Mouse (Mus musculus): Measurements from ENCODE around the gene Lpin2.

DNA sequence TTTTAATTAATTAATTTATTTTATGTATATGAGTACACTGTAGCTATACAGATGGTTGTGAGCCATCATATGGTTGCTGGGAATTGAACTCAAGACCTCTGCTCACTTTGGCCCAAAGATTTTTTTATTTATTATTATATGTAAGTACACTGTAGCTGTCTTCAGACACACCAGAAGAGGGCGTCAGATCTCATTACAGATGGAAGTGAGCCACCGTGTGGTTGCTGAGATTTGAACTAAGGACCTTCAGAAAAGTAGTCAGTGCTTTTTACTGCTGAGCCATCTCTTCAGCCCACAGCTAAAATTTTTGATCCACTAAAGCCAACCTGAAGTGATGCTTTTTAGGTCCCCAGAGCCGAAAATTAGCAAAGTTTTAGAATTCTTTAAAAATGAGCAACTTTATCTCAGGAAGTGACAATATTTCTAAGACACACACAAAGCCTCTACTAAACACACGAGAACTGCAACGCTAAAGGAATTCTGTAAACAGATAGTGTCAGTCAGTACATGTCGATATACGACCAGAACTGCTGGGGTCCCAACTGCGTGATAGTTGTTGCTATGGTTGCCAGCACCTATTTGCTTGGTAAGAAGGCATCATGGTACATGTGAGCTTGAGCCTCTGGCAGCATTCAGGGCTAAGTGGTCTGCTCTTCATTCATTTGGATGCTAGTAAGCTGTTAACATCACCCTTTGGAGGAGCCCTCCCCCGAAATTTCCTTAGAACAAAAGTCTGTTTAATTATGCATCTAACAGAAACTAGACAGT lies 45.0 kb downstream of the Lpin2 start:
- TF ChIP-seq CTCF (IDR thresholded peaks at IDR 0.05; ENCODE audit: low read depth) (no peak), EP300 (IDR thresholded peaks at IDR 0.05; ENCODE audit: low read depth) (no peak)

Measured in liver, embryonic 14.5 days (tissue).